Mouse (Mus musculus) cortical plate, adult 2 months (tissue): Measurements from ENCODE around the gene Plcd3. TPM values are rescaled to one million over a fixed set of nuclear protein-coding genes. Genes with fewer than 3 reads are reported as not detected.

ENCODE experiments used
- H3K27ac ChIP-seq: fragments of 200-500 bp; 2 replicates; pipeline ENCODE4 v1.5.1; 2012; ENCODE audit warnings: low read length, control low read depth, inconsistent platforms; ENCODE audit not compliant: insufficient read depth
- H3K4me1 ChIP-seq: fragments of 200-500 bp; 2 replicates; pipeline ENCODE4 v1.6.1; 2011; ENCODE audit warnings: low read length; ENCODE audit not compliant: control insufficient read depth, insufficient read depth
- H3K4me3 ChIP-seq: fragments of 200-500 bp; 2 replicates; pipeline ENCODE4 v1.5.1; 2011; ENCODE audit warnings: mild to moderate bottlenecking, low read length, control low read depth; ENCODE audit not compliant: insufficient read depth
- CTCF ChIP-seq: fragments of 200-500 bp; IDR thresholded peaks from 2 replicates; pipeline ENCODE4 v1.5.1; 2011; ENCODE audit warnings: mild to moderate bottlenecking, control low read depth, low read length; ENCODE audit not compliant: insufficient read depth; ENCODE audit errors: extremely low read depth
- POLR2A ChIP-seq: fragments of 200-500 bp; IDR thresholded peaks from 2 replicates; pipeline ENCODE4 v1.6.1; 2011; ENCODE audit warnings: mild to moderate bottlenecking, low read length, control low read depth; ENCODE audit not compliant: insufficient read depth; ENCODE audit errors: extremely low read depth
- polyA plus RNA-seq: library from polyadenylated mRNA; depleted of rRNA; stranded (reverse); fragments of >200 nt; gene quantifications from 2 replicates; pipeline ENCODE4 v1.2.3, GENCODE M21; 2012

Gene Plcd3
- polyA plus RNA-seq, 1 experiment: 17.1 TPM

DNA sequence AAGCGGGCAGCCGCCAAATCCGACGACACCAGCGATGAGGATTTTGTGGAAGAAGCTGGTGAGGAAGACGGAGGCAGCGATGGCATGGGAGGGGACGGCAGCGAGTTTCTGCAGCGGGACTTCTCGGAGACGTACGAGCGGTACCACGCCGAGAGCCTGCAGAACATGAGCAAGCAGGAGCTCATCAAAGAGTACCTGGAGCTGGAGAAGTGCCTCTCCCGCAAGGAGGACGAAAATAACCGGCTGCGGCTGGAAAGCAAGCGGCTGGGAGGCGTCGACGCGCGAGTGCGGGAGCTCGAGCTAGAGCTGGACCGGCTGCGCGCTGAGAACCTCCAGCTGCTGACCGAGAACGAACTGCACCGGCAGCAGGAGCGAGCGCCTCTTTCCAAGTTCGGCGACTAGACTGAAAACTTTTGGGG lies 16.1 kb upstream of the Plcd3 start:
- H3K4me1 ChIP-seq: no peaks in the 10 kb centered on the region; the same call in 1 of the 2 replicates
- peak overlapping the region; percentile 82; the same call in 1 of the 2 replicates for H3K27ac ChIP-seq
- TF ChIP-seq POLR2A (no peak), CTCF (no peak)
- peak overlapping the region; percentile 68 for H3K4me3 ChIP-seq

GRCm38 (mm10) chr11:103116959-103117590 lies 15.6 kb upstream of the Plcd3 start:
- Histone ChIP-seq H3K27ac (peak overlapping the region; percentile 82), H3K4me3 (peak overlapping the region; percentile 68), H3K4me1 (no peaks in the 10 kb centered on the region; the same call in 1 of the 2 replicates)
- TF ChIP-seq POLR2A (no peak; the same call in 1 of the 2 replicates), CTCF (peak; percentile 58)

- Histone ChIP-seq H3K4me1 (no peaks in the 10 kb centered on the region; the same call in 1 of the 2 replicates), H3K4me3 (peak within 1 kb of the TSS; percentile 68), H3K27ac (peak within 1 kb of the TSS; percentile 94)
- TF ChIP-seq CTCF (no peak), POLR2A (peak; percentile 99)
Measured at GRCm38 (mm10) chr11:103116008-103116818, 14.8 kb upstream of the Plcd3 start, which contains the start of gene Hexim1. Gene Hexim1, plus strand, starts transcription at chr11:103116231.

GRCm38 (mm10) chr11:103115163-103116007 lies 13.9 kb upstream of the Plcd3 start:
- Histone ChIP-seq H3K27ac (peak overlapping the region; percentile 94), H3K4me1 (no peaks in the 10 kb centered on the region; the same call in 1 of the 2 replicates), H3K4me3 (peak overlapping the region; percentile 68)
- TF ChIP-seq POLR2A (peak; percentile 86), CTCF (no peak)

DNA sequence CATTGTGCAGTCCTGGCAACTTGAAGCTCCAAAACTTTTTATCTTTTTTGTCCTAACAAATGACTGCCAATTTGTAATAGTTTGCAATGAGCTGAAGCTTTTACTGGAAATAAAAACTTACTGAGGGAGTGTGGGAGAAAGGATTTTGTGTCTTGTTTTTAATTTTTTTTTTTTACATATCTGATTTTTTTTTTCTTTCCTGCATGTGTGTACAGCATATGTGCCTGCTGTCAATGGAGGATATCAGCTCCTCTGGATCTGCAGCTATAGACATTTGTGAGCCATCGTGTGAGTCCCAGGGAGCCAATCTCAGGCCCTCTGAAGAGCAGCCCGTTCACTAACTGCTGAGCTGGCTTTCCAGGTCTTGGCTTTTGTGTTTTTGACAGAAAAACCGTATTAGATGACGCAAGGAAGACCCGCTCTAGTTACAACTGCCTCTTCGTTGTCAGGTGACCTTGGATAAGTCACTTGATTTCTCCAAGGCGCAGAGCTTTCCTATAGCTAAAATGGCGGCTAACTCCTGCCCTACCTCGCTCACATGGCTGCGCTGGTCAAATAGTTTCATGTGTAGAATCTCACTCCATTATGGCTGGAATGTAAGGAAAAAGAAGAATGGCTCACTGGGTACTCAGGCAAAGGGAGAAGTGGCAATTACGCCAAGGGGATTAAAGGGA lies 12.9 kb upstream of the Plcd3 start:
- TF ChIP-seq POLR2A: no peak
- no peak for TF ChIP-seq CTCF

GRCm38 (mm10) chr11:103113771-103114170 lies 12.3 kb upstream of the Plcd3 start:
- no peak overlapping the region for H3K27ac ChIP-seq
- H3K4me3 ChIP-seq: no peak overlapping the region
- TF ChIP-seq CTCF (no peak), POLR2A (no peak)
- H3K4me1 ChIP-seq: no peaks in the 10 kb centered on the region; the same call in 1 of the 2 replicates

More for the DNA sequence above, 12.9 kb upstream of the Plcd3 start:
- peak overlapping the region; percentile 94; the same call in 1 of the 2 replicates for H3K27ac ChIP-seq
- peak overlapping the region; percentile 68 for H3K4me3 ChIP-seq
- no peaks in the 10 kb centered on the region; the same call in 1 of the 2 replicates for H3K4me1 ChIP-seq

GRCm38 (mm10) chr11:103113005-103113404 lies 11.5 kb upstream of the Plcd3 start:
- TF ChIP-seq POLR2A (no peak), CTCF (no peak)
- Histone ChIP-seq H3K4me3 (no peak overlapping the region), H3K27ac (no peak overlapping the region), H3K4me1 (no peaks in the 10 kb centered on the region; the same call in 1 of the 2 replicates)

DNA sequence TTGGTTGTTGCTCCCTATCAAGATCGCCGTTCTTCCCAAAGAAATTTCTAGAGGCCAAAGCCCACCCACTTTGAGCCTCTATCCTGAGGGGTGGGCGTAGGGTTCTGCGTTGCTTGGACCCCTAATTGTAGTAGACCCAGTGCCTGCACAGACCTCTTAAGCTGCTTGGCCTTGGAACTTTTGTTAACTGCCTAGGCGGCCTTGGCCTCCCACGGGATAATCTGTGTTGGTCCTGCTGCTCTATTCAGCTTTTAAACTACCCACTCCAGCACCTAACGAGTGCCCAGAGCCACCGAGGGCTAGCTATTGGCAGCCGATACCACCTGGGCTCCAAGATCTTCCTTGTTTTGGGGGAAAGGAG lies 11.1 kb upstream of the Plcd3 start:
- no peak overlapping the region for H3K27ac ChIP-seq
- no peak overlapping the region for H3K4me3 ChIP-seq
- TF ChIP-seq CTCF (no peak), POLR2A (no peak)
- no peaks in the 10 kb centered on the region; the same call in 1 of the 2 replicates for H3K4me1 ChIP-seq
